Mouse (Mus musculus) sigmoid colon, adult 10 weeks (tissue): ENCODE measurements around the gene Gm21865. TPM values are rescaled to one million over a fixed set of nuclear protein-coding genes. Genes with fewer than 3 reads are reported as not detected.

ENCODE experiments used
- polyA plus RNA-seq: library from polyadenylated mRNA; stranded (reverse); fragments of 350-450 nt; fragmentation: Illumina TruSeq; extraction: RNeasy Lipid Tissue Mini Kit (QIAGEN cat#74804); gene quantifications from one replicate; pipeline ENCODE4 v1.2.3, GENCODE M21; 2014; ENCODE audit warnings: low read depth, low replicate concordance

Gm21865 gene
- not detected for polyA plus RNA-seq

DNA sequence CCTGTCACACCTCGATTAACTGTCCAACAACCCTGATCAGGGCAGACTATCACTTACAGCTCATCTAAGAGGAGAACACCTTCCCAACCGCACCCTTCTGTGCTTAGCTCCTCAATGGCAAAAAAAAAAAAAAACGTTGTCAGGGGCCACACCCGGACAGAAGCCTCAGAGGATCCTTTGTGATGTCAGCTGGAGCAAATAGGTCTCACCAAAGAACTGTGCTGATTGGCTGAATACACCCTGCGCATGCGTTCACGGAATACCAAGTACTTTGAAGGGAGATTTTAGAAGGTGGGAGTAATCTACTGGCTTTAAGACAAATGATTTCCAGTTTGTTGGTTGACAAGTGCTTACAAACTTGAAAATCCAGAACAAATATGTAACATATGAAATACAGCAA is at the start of gene Gm21865:
Gene Gm21865, minus strand, starts transcription at position 101 of the 400 bp plus-strand sequence.

Other genes with a start within 250 kb of the Gm21865 start
- gene Gm21882, start 64.6 kb upstream of the Gm21865 start, polyA plus RNA-seq, result not detected